Mouse (Mus musculus) hindbrain, embryonic 13.5 days (tissue): ENCODE results near the gene Pi4k2a. TPM values are rescaled to one million over a fixed set of nuclear protein-coding genes. Genes with fewer than 3 reads are reported as not detected.

ENCODE experiments used
- ATAC-seq: fragments of 200-750 bp; cut with Nextera tagmentation; 2 replicates; pipeline ENCODE4 v1.8.0; 2017; ENCODE audit warnings: moderate TSS enrichment; ENCODE audit not compliant: low FRiP score
- H3K27ac ChIP-seq: fragments of 300-500 bp; sonication (generic); 2 replicates; pipeline ENCODE4 v1.5.1; 2015; ENCODE audit warnings: inconsistent platforms, mild to moderate bottlenecking, moderate library complexity
- H3K27me3 ChIP-seq: fragments of 300-500 bp; sonication (generic); 2 replicates; pipeline ENCODE4 v1.6.1; 2015; ENCODE audit warnings: mild to moderate bottlenecking, inconsistent platforms
- H3K36me3 ChIP-seq: fragments of 300-500 bp; sonication (generic); 2 replicates; pipeline ENCODE4 v1.6.1; 2015; ENCODE audit warnings: mild to moderate bottlenecking, inconsistent platforms
- H3K4me1 ChIP-seq: fragments of 300-500 bp; sonication (generic); replicated peaks from 2 replicates; pipeline ENCODE4 v1.6.1; 2015; ENCODE audit warnings: inconsistent platforms
- H3K4me2 ChIP-seq: fragments of 300-500 bp; sonication (generic); 2 replicates; pipeline ENCODE4 v1.6.1; 2015; ENCODE audit warnings: inconsistent platforms, mild to moderate bottlenecking, moderate library complexity
- H3K4me3 ChIP-seq: fragments of 300-500 bp; sonication (generic); 2 replicates; pipeline ENCODE4 v1.5.1; 2015; ENCODE audit warnings: mild to moderate bottlenecking, inconsistent platforms
- H3K9ac ChIP-seq: fragments of 300-500 bp; sonication (generic); 2 replicates; pipeline ENCODE4 v1.6.1; 2015; ENCODE audit warnings: mild to moderate bottlenecking, inconsistent platforms
- H3K9me3 ChIP-seq: fragments of 300-500 bp; sonication (generic); 2 replicates; pipeline ENCODE4 v1.6.1; 2016; ENCODE audit warnings: inconsistent platforms
- WGBS: fragments of 180-500 bp; shearing (Covaris S2); methylation state at CpG from one replicate; pipeline ENCODE4 v1.1.7; 2015; 5-methylcytosine and 5-hydroxymethylcytosine counted together
- polyA plus RNA-seq: library from polyadenylated mRNA; unstranded; fragments of >200 nt; fragmentation: Nextera tagmentation; extraction: Ambion mirVana; gene quantifications from 2 replicates; pipeline ENCODE4 v1.2.1, GENCODE M21; 2015

Pi4k2a gene
- polyA plus RNA-seq, 1 experiment from 2014 or later = 27.9 TPM

GRCm38 (mm10) chr19:42141998-42142397, 51.7 kb downstream of the Pi4k2a start:
- no peak overlapping the region for H3K4me2 ChIP-seq
- peaks cover 3% of the 10 kb centered on the region; the same call in 1 of the 2 replicates for H3K4me1 ChIP-seq
- no peaks in the 10 kb centered on the region for H3K9me3 ChIP-seq
- no peak for ATAC-seq
- no peak overlapping the region for H3K9ac ChIP-seq
- 81% methylated on average over 3 of the region's 3 CpGs for WGBS
- H3K36me3 ChIP-seq = no peaks in the 10 kb centered on the region
- no peak overlapping the region for H3K27ac ChIP-seq
- no peak overlapping the region for H3K4me3 ChIP-seq
- peaks cover 22% of the 10 kb centered on the region for H3K27me3 ChIP-seq

GRCm38 (mm10) chr19:42142757-42143156, 52.5 kb downstream of the Pi4k2a start:
- Histone ChIP-seq H3K4me1 (peaks cover 9% of the 10 kb centered on the region), H3K36me3 (no peaks in the 10 kb centered on the region), H3K4me3 (no peak overlapping the region), H3K4me2 (no peak overlapping the region), H3K27me3 (peaks cover 24% of the 10 kb centered on the region), H3K9ac (no peak overlapping the region), H3K9me3 (no peaks in the 10 kb centered on the region), H3K27ac (no peak overlapping the region)
- WGBS = 78% methylated on average over 2 of the region's 2 CpGs
- ATAC-seq = no peak

- Histone ChIP-seq H3K9me3 (no peaks in the 10 kb centered on the region), H3K4me3 (no peak overlapping the region), H3K4me2 (no peak overlapping the region), H3K27me3 (peaks cover 37% of the 10 kb centered on the region), H3K4me1 (peaks cover 22% of the 10 kb centered on the region), H3K9ac (no peak overlapping the region), H3K27ac (no peak overlapping the region), H3K36me3 (no peaks in the 10 kb centered on the region)
- WGBS = 58% methylated on average over 6 of the region's 6 CpGs
- ATAC-seq = no peak
These were observed 53.8 kb downstream of the Pi4k2a start for GRCm38 (mm10) chr19:42144067-42144466.

- Histone ChIP-seq H3K4me3 (no peak overlapping the region), H3K36me3 (no peaks in the 10 kb centered on the region), H3K9me3 (no peaks in the 10 kb centered on the region), H3K9ac (no peak overlapping the region), H3K27ac (no peak overlapping the region), H3K27me3 (peaks cover 43% of the 10 kb centered on the region), H3K4me2 (no peak overlapping the region), H3K4me1 (peaks cover 24% of the 10 kb centered on the region)
- ATAC-seq = no peak
- 31% methylated on average over 8 of the region's 8 CpGs for WGBS
These were observed 54.4 kb downstream of the Pi4k2a start for GRCm38 (mm10) chr19:42144541-42145167.

- Histone ChIP-seq H3K9me3 (no peaks in the 10 kb centered on the region), H3K36me3 (no peaks in the 10 kb centered on the region), H3K4me1 (peaks cover 24% of the 10 kb centered on the region), H3K4me2 (no peak overlapping the region), H3K4me3 (no peak overlapping the region), H3K27ac (no peak overlapping the region), H3K9ac (no peak overlapping the region), H3K27me3 (peaks cover 46% of the 10 kb centered on the region)
- 71% methylated on average over 4 of the region's 4 CpGs for WGBS
- no peak for ATAC-seq
These were observed 54.9 kb downstream of the Pi4k2a start for GRCm38 (mm10) chr19:42145210-42145609.

- H3K27me3 ChIP-seq = peaks cover 46% of the 10 kb centered on the region
These were observed 55.5 kb downstream of the Pi4k2a start for GRCm38 (mm10) chr19:42145731-42146130.

GRCm38 (mm10) chr19:42146276-42147010, 56.2 kb downstream of the Pi4k2a start:
- Histone ChIP-seq H3K9me3 (no peaks in the 10 kb centered on the region), H3K4me2 (peak overlapping the region; percentile 78; the same call in 1 of the 2 replicates), H3K9ac (peak overlapping the region; percentile 79; the same call in 1 of the 2 replicates), H3K36me3 (no peaks in the 10 kb centered on the region), H3K27me3 (peaks cover 46% of the 10 kb centered on the region), H3K4me1 (peaks cover 24% of the 10 kb centered on the region), H3K27ac (no peak overlapping the region), H3K4me3 (peak overlapping the region; percentile 65; the same call in 1 of the 2 replicates)
- 93% methylated on average over 9 of the region's 9 CpGs for WGBS
- no peak for ATAC-seq

More at GRCm38 (mm10) chr19:42145731-42146130, 55.5 kb downstream of the Pi4k2a start:
- Histone ChIP-seq H3K9me3 (no peaks in the 10 kb centered on the region), H3K36me3 (no peaks in the 10 kb centered on the region), H3K4me3 (no peak overlapping the region), H3K4me2 (no peak overlapping the region), H3K9ac (no peak overlapping the region), H3K4me1 (peaks cover 24% of the 10 kb centered on the region), H3K27ac (no peak overlapping the region)
- ATAC-seq = no peak
- 98% methylated on average over 2 of the region's 2 CpGs for WGBS

GRCm38 (mm10) chr19:42147170-42147768, 57.0 kb downstream of the Pi4k2a start, which contains the start of gene Marveld1:
Gene Marveld1, plus strand, starts transcription at chr19:42147400.
- Histone ChIP-seq H3K9ac (peak within 1 kb of the TSS; percentile 79), H3K4me2 (peak within 1 kb of the TSS; percentile 78), H3K9me3 (no peaks in the 10 kb centered on the region), H3K4me3 (peak within 1 kb of the TSS; percentile 65), H3K27ac (peak within 1 kb of the TSS; percentile 48; the same call in 1 of the 2 replicates), H3K27me3 (peaks cover 46% of the 10 kb centered on the region), H3K36me3 (no peaks in the 10 kb centered on the region), H3K4me1 (peaks cover 24% of the 10 kb centered on the region)
- ATAC-seq = peak; percentile 16; the same call in 1 of the 2 replicates
- under 1% methylated on average over 38 of the region's 57 CpGs for whole genome bisulfite sequencing

- Histone ChIP-seq H3K4me1 (peaks cover 24% of the 10 kb centered on the region), H3K27ac (peak overlapping the region; percentile 48; the same call in 1 of the 2 replicates), H3K9me3 (no peaks in the 10 kb centered on the region), H3K4me3 (peak overlapping the region; percentile 65), H3K4me2 (peak overlapping the region; percentile 78), H3K9ac (peak overlapping the region; percentile 79), H3K36me3 (no peaks in the 10 kb centered on the region), H3K27me3 (peaks cover 46% of the 10 kb centered on the region)
- peak; percentile 47 for ATAC-seq
- WGBS = under 1% methylated on average over 63 of the region's 63 CpGs
These were observed 57.7 kb downstream of the Pi4k2a start for GRCm38 (mm10) chr19:42147769-42148568.

GRCm38 (mm10) chr19:42148569-42148860, 58.2 kb downstream of the Pi4k2a start:
- 19% methylated on average over 7 of the region's 7 CpGs for WGBS
- ATAC-seq = peak; percentile 31; the same call in 1 of the 2 replicates
- H3K27ac ChIP-seq = no peak overlapping the region

GRCm38 (mm10) chr19:42151990-42152389, 61.7 kb downstream of the Pi4k2a start:
- Histone ChIP-seq H3K27ac (no peak overlapping the region), H3K27me3 (peaks cover 24% of the 10 kb centered on the region), H3K9me3 (no peaks in the 10 kb centered on the region), H3K36me3 (no peaks in the 10 kb centered on the region), H3K4me1 (peaks cover 21% of the 10 kb centered on the region), H3K9ac (no peak overlapping the region), H3K4me3 (no peak overlapping the region), H3K4me2 (no peak overlapping the region)
- ATAC-seq = no peak
- 2% methylated on average over 6 of the region's 6 CpGs for WGBS

More at GRCm38 (mm10) chr19:42148569-42148860, 58.2 kb downstream of the Pi4k2a start:
- no peaks in the 10 kb centered on the region for H3K9me3 ChIP-seq
- H3K9ac ChIP-seq = peak overlapping the region; percentile 79
- H3K36me3 ChIP-seq = no peaks in the 10 kb centered on the region
- H3K27me3 ChIP-seq = peaks cover 46% of the 10 kb centered on the region
- peaks cover 24% of the 10 kb centered on the region for H3K4me1 ChIP-seq
- peak overlapping the region; percentile 78 for H3K4me2 ChIP-seq
- H3K4me3 ChIP-seq = peak overlapping the region; percentile 65
